Mouse (Mus musculus): Measurements from ENCODE around the gene Aldh1a2.

GRCm38 (mm10) chr9:71262711-71263110 lies 47.1 kb downstream of the Aldh1a2 start:
- TF ChIP-seq CTCF (IDR thresholded peaks at IDR 0.05; ENCODE audit: low read depth): no peak
- TF ChIP-seq EP300 (IDR thresholded peaks at IDR 0.05; ENCODE audit: low read depth): no peak
